Mouse (Mus musculus): ENCODE results near the gene Mrps17.
A peak's percentile ranks its signal among the peaks of the same experiment; 100 is the strongest.
"Not testable (repeated sequence)": the region's sequence is repeated elsewhere in the genome, so short reads cannot be mapped to it uniquely, and the experiment has no call there.

Gene Mrps17

GRCm38 (mm10) chr5:129715326-129715861 lies at the start of gene Mrps17:
TSS of gene Mrps17 (plus strand) at chr5:129715497.
- peak; percentile 86 to 94 for DNase-seq (ENCODE audit: low spot score in 2 of 2)

- no peak for DNase-seq (ENCODE audit: low spot score in 2 of 2)
Measured at GRCm38 (mm10) chr5:129666271-129666909, 48.9 kb upstream of the Mrps17 start.

- DNase-seq (ENCODE audit: low spot score in 2 of 2), result no peak
Measured at GRCm38 (mm10) chr5:129667851-129668250, 47.4 kb upstream of the Mrps17 start.

- no peak for DNase-seq (ENCODE audit: low spot score in 2 of 2)
Measured at GRCm38 (mm10) chr5:129669453-129670035, 45.8 kb upstream of the Mrps17 start.

- peak; percentile 64 to 76 for DNase-seq (ENCODE audit: low spot score in 2 of 2)
Measured at GRCm38 (mm10) chr5:129670036-129670458, 45.2 kb upstream of the Mrps17 start, which contains the start of gene Zfp11. TSS of gene Zfp11 (minus strand) at chr5:129670099.

- not testable (repeated sequence) for DNase-seq (ENCODE audit: low spot score in 2 of 2)
Measured at GRCm38 (mm10) chr5:129685141-129685540, 30.2 kb upstream of the Mrps17 start.

- DNase-seq (ENCODE audit: low spot score in 2 of 2), result no peak
Measured at GRCm38 (mm10) chr5:129687621-129688020, 27.7 kb upstream of the Mrps17 start.

GRCm38 (mm10) chr5:129690528-129690927 lies 24.8 kb upstream of the Mrps17 start:
- DNase-seq (ENCODE audit: low spot score in 2 of 2), result no peak

GRCm38 (mm10) chr5:129700506-129700905 lies 14.8 kb upstream of the Mrps17 start:
- DNase-seq (ENCODE audit: low spot score in 2 of 2), result no peak

GRCm38 (mm10) chr5:129701706-129702105 lies 13.6 kb upstream of the Mrps17 start:
- DNase-seq (ENCODE audit: low spot score in 2 of 2), result no peak

GRCm38 (mm10) chr5:129703368-129703767 lies 11.9 kb upstream of the Mrps17 start:
- no peak for DNase-seq (ENCODE audit: low spot score in 2 of 2)

GRCm38 (mm10) chr5:129708412-129708811 lies 6.9 kb upstream of the Mrps17 start, which contains the start of gene Sept14:
TSS of gene Sept14 (minus strand) at chr5:129708512.
- no peak for DNase-seq (ENCODE audit: low spot score in 2 of 2)

GRCm38 (mm10) chr5:129717016-129717415 lies 1.7 kb downstream of the Mrps17 start:
- no peak for DNase-seq (ENCODE audit: low spot score in 2 of 2)

- DNase-seq (ENCODE audit: low spot score in 2 of 2), result peak in 1 of 2 experiments; percentile 26
Measured at GRCm38 (mm10) chr5:129720176-129720575, 4.9 kb downstream of the Mrps17 start.

GRCm38 (mm10) chr5:129724268-129724667 lies 9.0 kb downstream of the Mrps17 start:
- DNase-seq (ENCODE audit: low spot score in 2 of 2), result no peak

- peak; percentile 89 to 98 for DNase-seq (ENCODE audit: low spot score in 2 of 2)
Measured at GRCm38 (mm10) chr5:129724834-129725773, 9.8 kb downstream of the Mrps17 start, which contains the start of gene Nipsnap2. TSS of gene Nipsnap2 (plus strand) at chr5:129725063.

GRCm38 (mm10) chr5:129725774-129726392 lies 10.6 kb downstream of the Mrps17 start:
- peak; percentile 24 to 38 for DNase-seq (ENCODE audit: low spot score in 2 of 2)

- no peak for DNase-seq (ENCODE audit: low spot score in 2 of 2)
Measured at GRCm38 (mm10) chr5:129726784-129727183, 11.5 kb downstream of the Mrps17 start.

- no peak for DNase-seq (ENCODE audit: low spot score in 2 of 2)
Measured at GRCm38 (mm10) chr5:129729286-129729685, 14.0 kb downstream of the Mrps17 start.

GRCm38 (mm10) chr5:129730344-129730743 lies 15.0 kb downstream of the Mrps17 start:
- DNase-seq (ENCODE audit: low spot score in 2 of 2), result peak in 1 of 2 experiments; percentile 29

GRCm38 (mm10) chr5:129731021-129731420 lies 15.7 kb downstream of the Mrps17 start:
- DNase-seq (ENCODE audit: low spot score in 2 of 2), result no peak
